Mouse (Mus musculus) heart, adult 8-10 months (tissue): ENCODE data around the gene Nr1d1. TPM values are rescaled to one million over a fixed set of nuclear protein-coding genes. Genes with fewer than 3 reads are reported as not detected.

Experiments used
- DNase-seq: peaks from one replicate; pipeline ENCODE4 v3.0.0; 2022; ENCODE audit warnings: low spot score
- total RNA-seq, 4 experiments: library from RNA; stranded (reverse); gene quantifications; 2 replicates each; pipeline ENCODE4 v1.2.4; 2022

The Nr1d1 gene
- total RNA-seq, 4 experiments from 2014 or later = 81.4 to 121 (median 101) TPM

DNA sequence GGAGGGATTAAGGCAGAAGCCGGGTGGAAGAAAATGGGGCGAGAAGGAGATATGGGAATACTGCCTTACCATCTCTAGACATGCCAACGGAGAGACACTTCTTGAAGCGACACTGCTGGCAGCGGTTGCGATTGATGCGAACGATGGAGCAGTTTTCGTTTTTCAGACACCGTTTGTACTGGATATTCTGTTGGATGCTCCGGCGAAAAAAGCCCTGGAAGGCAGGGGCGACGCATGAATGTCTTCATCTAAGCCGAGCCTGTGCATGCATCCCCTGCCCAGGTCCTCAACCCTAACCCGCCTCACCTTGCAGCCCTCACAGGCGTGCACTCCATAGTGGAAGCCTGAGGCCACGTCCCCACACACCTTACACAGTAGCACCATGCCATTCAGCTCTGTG lies 4.0 kb downstream of the Nr1d1 start:
- DNase-seq = peak; percentile 21

DNA sequence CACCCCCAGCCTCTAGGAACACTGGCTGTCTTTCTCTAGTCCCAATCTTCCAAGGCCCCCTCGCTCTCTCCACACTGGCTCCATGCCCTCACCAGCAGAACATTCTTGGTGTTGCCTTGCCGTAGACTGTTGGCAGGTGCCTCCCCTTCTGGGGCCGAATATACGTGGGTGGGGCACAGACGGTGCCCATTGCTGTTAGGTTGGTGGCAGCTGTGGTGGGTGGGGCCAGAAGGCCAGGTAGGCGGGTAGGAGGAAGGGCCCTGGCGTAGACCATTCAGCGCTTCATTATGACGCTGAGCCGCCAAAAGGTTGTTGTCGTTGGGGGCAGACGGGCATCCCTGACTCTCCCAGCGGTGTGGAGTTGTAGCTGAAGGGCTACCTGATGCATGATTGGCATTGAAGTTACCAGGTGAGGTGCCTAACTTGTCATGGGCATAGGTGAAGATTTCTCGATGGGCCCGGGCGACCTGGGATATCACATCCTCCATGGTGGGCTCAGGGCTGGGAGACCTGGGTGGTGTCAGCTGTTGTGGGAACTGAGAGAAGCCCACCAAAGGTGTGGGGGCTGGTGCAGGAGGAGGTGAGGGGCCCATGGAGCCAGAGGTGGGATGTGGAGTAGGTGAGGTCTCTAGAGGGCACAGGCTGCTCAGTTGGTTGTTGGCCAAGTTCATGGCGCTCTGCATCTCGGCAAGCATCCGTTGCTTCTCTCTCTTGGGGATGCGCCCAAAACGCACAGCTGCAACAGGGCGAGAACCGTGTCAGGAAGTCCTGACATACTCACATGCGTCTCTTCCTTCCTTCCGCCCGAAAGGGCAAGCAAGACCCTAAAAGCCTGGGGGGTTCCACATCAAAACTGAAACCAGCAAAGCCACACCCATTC lies 4.8 kb downstream of the Nr1d1 start:
- DNase-seq = peak; percentile 33

GRCm38 (mm10) chr11:98769007-98769954 lies 5.9 kb downstream of the Nr1d1 start:
- DNase-seq = peak; percentile 13

- DNase-seq = peak; percentile 66
These were observed 6.8 kb downstream of the Nr1d1 start for GRCm38 (mm10) chr11:98768127-98769006.

DNA sequence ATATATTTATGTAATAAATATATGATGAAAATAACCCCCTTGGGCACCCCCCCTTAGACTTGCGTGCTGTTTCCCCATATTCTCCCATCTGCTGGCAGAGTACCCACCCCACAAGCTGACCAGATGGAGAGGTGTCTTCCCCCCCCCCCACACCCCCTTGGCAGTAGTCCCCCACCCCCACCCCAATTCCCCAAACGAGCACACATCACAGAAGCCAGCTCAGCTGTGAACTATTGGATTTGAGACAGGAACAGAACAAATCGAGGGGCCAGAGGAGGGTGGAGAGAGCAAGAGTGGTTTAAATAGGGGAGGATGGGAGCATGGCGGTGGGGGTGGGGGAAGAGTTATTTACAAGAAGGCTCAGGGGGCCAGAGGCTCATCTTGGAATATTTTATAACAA lies 7.4 kb downstream of the Nr1d1 start:
- DNase-seq = no peak

- peak; percentile 30 for DNase-seq
These were observed 7.9 kb downstream of the Nr1d1 start for GRCm38 (mm10) chr11:98767276-98767675.

DNA sequence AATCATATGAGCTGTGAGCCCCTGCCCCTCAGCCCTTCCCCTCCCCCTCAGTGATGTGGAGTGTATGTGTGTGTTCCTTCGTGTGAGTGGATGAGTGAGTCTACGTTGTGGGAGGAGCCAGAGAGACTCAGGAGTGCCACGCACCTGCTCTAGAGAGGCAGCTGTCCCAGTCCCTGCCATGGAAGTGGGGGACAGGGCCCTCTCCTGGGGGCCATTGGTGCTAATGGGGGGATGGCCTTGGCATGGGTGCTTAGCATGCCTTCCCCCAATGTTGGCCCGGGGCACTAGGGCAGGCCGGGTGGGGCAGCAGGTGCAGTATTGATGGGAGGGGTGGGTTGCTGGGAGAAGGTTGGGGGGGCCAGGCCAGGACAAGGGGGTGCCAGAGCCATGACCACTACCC lies 8.3 kb downstream of the Nr1d1 start:
- peak; percentile 6 for DNase-seq

- DNase-seq = peak; percentile 11
These were observed 8.8 kb downstream of the Nr1d1 start for GRCm38 (mm10) chr11:98766346-98766745.

DNA sequence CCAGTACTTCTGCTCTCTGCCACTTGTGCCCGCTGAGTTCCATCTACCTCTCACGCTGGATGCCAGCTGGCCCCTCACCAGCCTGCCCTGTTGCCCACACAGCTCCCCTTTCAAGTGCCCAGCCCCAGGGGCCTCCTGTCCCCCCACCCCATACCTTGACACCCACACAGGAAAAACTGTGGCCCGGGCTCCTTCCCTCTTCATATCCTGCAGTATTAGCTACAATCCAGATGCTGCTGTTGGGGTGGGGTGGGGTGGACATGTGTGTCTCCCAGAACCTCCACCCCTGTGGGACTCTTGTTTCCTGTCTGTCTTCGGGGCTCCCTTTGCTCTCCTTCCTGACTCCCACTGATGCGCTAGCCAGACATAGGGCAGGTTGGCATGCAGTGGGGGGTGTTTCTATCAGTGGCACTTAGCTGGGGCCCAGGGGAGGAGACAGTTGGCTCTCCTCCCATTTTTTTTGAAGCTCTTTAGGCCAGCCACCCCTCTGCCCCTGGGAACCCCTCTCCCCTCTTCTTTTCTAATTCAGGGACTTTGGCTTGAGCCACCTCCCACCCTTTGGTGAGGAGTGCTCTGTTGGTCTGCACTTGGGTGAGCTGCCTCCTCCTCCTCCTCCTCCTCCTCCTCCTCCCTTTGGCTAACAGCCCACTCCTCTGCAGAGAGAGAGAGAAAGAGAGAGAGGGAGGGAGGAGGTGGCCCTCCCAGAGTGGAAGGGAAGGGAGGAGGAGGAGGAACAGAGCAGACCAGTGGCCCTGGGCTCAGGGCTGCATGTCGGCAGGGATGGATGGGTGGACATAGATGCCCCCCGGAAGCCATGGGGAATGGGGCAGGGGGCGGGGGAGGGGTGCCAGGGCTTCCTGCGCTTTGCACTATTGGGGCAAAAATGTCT lies 9.5 kb downstream of the Nr1d1 start:
- DNase-seq = peak; percentile 72

DNA sequence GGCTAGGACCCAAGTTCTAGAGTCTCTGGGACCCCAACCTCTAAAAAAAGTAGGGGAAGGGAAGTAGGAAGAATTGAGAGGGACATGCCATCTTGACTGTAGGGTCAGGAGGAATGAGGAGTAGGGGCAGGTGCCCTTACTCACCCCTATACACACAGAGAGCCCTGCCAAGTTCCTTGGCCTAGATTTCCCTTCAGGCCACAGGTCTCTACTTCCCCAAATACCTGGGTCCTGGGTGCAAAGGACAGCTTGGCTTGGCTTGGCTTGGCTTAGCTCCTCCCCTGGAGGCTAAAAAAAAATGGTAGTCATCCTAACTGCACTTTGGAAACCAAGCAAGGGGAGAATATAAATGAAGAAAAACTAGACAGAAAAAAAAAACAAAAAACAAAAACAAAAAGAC lies 10.4 kb downstream of the Nr1d1 start:
- no peak for DNase-seq

DNA sequence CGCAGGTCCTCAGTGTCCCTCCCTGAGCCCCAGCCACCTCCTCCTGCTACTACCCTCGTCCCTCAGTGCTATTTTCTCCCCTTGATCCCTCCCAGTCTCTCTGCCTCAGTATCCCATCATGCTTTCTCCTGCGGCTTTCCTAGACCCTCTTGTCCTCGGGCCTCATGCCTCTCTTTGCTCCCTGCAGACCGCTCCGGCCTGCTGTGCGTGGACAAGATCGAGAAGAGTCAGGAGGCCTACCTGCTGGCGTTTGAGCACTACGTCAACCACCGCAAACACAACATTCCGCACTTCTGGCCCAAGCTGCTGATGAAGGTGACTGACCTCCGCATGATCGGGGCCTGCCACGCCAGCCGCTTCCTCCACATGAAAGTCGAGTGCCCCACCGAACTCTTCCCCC lies 11.0 kb downstream of the Nr1d1 start:
- DNase-seq = no peak

- DNase-seq = no peak
These were observed 11.7 kb downstream of the Nr1d1 start for GRCm38 (mm10) chr11:98763502-98763861.

GRCm38 (mm10) chr11:98762756-98763501 lies 12.2 kb downstream of the Nr1d1 start:
- peak; percentile 30 for DNase-seq

GRCm38 (mm10) chr11:98761939-98762338 lies 13.2 kb downstream of the Nr1d1 start:
- no peak for DNase-seq

DNA sequence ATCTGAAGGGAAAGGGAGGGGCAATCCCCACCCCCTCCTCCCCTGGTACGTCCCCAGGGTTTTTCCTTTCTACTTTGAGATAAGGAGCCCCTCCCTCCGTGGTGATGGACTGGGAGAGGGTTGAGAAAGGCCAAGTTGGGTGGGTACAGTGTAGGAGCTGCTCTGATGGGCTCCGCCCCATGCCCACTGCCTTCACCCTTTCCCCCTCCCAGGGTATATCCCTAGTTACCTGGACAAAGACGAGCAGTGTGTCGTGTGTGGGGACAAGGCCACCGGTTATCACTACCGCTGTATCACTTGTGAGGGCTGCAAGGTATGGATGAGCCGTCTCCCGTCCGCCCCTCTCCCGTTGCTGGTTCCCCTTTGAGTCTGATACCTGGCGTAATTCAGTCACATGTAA lies 18.4 kb downstream of the Nr1d1 start:
- no peak for DNase-seq

GRCm38 (mm10) chr11:98755726-98756380 lies 19.3 kb downstream of the Nr1d1 start:
- no peak for DNase-seq

DNA sequence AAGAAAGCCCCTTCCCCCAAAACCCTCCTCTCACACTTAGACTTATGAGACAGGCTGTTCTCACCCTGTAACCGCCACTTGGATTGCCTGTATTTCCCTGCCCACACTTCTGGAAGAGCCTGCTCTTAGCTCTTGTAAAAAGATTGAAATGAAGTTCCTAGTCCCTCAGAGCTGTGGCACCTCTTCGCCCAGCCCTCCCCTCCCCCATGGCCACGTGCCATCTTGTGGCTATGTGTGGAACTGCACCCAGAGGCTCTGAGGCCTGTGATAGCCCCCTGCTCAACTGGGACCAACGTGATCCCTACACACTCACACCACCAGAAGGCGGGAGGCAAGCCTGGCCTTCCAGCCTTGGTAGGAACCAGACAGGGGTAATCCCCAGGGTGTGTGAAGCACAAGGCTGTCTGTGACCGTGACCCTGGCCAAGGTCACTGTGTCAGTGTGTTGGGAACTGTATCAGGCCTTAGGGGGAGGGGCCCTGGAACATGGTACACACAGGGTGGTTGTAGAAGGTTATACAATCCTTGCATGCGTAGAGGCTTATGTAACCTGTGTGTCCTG lies 20.4 kb downstream of the Nr1d1 start:
- DNase-seq = peak; percentile 46

DNA sequence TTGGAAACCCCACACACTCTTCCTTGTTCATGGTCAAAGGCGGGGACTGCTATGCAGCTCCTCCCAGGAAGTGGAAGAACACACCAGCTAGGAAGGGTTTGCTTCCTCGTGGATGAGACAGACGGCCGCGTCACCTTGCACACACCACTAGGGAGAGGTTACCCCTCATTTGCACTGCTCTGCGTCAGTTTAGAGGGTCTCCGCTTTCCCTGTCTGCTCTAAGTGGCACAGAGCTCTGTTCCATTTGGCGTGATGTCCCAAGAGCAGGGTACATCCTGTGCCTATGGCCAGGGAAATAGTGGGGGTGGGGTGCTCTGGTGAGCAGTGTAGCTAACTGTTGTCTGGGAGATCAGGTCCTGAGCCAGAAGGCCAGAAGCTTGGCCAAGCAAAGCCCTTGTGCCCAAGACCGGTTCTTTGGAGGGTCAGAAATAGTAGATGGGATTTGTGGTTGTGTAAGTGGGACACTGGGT lies 20.9 kb downstream of the Nr1d1 start:
- DNase-seq = peak; percentile 26

- DNase-seq = no peak
These were observed 21.9 kb downstream of the Nr1d1 start for GRCm38 (mm10) chr11:98753264-98753663.
